Mouse (Mus musculus) gastrocnemius, postnatal 36 days (tissue): ENCODE results near the gene Lpo. TPM values are rescaled to one million over a fixed set of nuclear protein-coding genes. Genes with fewer than 3 reads are reported as not detected.
"Not testable (repeated sequence)": the region's sequence is repeated elsewhere in the genome, so short reads cannot be mapped to it uniquely, and the experiment has no call there.

ENCODE experiments used
- DNase-seq, 2 experiments: peaks; one replicate each; pipeline ENCODE4 v3.0.0; 2022
- intact Hi-C: fragments of 180-260 bp; cut with DNase I; formaldehyde crosslinking; loops from one replicate; pipeline ENCODE4 v1.15.1; 2025
- long read RNA-seq, 2 experiments: library from polyadenylated mRNA; stranded (forward); transcript quantifications; one replicate each; pipeline ENCODE4 v2.0.0; 2021
- total RNA-seq, 2 experiments: library from RNA; stranded (reverse); gene quantifications; 2 replicates each; pipeline ENCODE4 v1.2.3; 2021

Lpo gene
- not detected for total RNA-seq
- long read RNA-seq, experiment 1 = 0 reads
- long read RNA-seq, experiment 2 = 0 reads

- intact Hi-C loops = no loop called here
- no peak for DNase-seq
These were observed at the start of gene Lpo for GRCm38 (mm10) chr11:87828239-87828900. Lpo (minus strand) TSS chr11:87828289.

- intact Hi-C loops = no loop called here
- DNase-seq = no peak
These were observed 47.3 kb upstream of the Lpo start, which contains the start of gene Epx for GRCm38 (mm10) chr11:87875436-87875835. Epx (minus strand) TSS chr11:87875536.

- no peak for DNase-seq
- intact Hi-C loops = no loop called here
These were observed 43.7 kb upstream of the Lpo start for GRCm38 (mm10) chr11:87871766-87872165.

- no peak for DNase-seq
- intact Hi-C loops = no loop called here
These were observed 42.0 kb upstream of the Lpo start for GRCm38 (mm10) chr11:87870096-87870495.

GRCm38 (mm10) chr11:87866891-87867290 is 38.8 kb upstream of the Lpo start:
- intact Hi-C loops, DNase-seq: not testable (repeated sequence)

- intact Hi-C loops = no loop called here
These were observed 34.7 kb upstream of the Lpo start for GRCm38 (mm10) chr11:87862805-87863204.

GRCm38 (mm10) chr11:87860426-87860825 is 32.3 kb upstream of the Lpo start:
- no peak for DNase-seq
- intact Hi-C loops = no loop called here

More at GRCm38 (mm10) chr11:87862805-87863204, 34.7 kb upstream of the Lpo start:
- no peak for DNase-seq

- intact Hi-C loops = no loop called here
- DNase-seq = no peak
These were observed 31.2 kb upstream of the Lpo start for GRCm38 (mm10) chr11:87859273-87859672.

GRCm38 (mm10) chr11:87854550-87854949 is 26.5 kb upstream of the Lpo start:
- no peak for DNase-seq
- intact Hi-C loops = no loop called here

- intact Hi-C loops = no loop called here
- no peak for DNase-seq
These were observed 25.5 kb upstream of the Lpo start for GRCm38 (mm10) chr11:87853597-87853954.

GRCm38 (mm10) chr11:87852690-87853596 is 24.9 kb upstream of the Lpo start, which contains the start of gene Mks1:
Mks1 (plus strand) TSS chr11:87853215.
- DNase-seq = peak; percentile 81 to 86
- intact Hi-C loops = no loop called here

- intact Hi-C loops = no loop called here
- DNase-seq = no peak
These were observed 19.8 kb upstream of the Lpo start for GRCm38 (mm10) chr11:87847884-87848283.

GRCm38 (mm10) chr11:87846968-87847600 is 19.0 kb upstream of the Lpo start:
- intact Hi-C loops = no loop called here

GRCm38 (mm10) chr11:87841436-87841835 is 13.3 kb upstream of the Lpo start:
- intact Hi-C loops = no loop called here
- DNase-seq = no peak

More at GRCm38 (mm10) chr11:87846968-87847600, 19.0 kb upstream of the Lpo start:
- DNase-seq = no peak

GRCm38 (mm10) chr11:87840676-87841075 is 12.6 kb upstream of the Lpo start:
- DNase-seq = no peak
- intact Hi-C loops = no loop called here

GRCm38 (mm10) chr11:87821502-87821901 is 6.6 kb downstream of the Lpo start:
- intact Hi-C loops = no loop called here
- no peak for DNase-seq

GRCm38 (mm10) chr11:87817443-87817773 is 10.7 kb downstream of the Lpo start:
- DNase-seq = no peak
- intact Hi-C loops = no loop called here

GRCm38 (mm10) chr11:87816707-87817442 is 11.2 kb downstream of the Lpo start:
- DNase-seq = no peak
- intact Hi-C loops = no loop called here

GRCm38 (mm10) chr11:87814831-87815230 is 13.3 kb downstream of the Lpo start:
- intact Hi-C loops = no loop called here
- DNase-seq = no peak

- no peak for DNase-seq
- intact Hi-C loops = no loop called here
These were observed 16.7 kb downstream of the Lpo start for GRCm38 (mm10) chr11:87811396-87811795.
